In the genomic region with DNA sequence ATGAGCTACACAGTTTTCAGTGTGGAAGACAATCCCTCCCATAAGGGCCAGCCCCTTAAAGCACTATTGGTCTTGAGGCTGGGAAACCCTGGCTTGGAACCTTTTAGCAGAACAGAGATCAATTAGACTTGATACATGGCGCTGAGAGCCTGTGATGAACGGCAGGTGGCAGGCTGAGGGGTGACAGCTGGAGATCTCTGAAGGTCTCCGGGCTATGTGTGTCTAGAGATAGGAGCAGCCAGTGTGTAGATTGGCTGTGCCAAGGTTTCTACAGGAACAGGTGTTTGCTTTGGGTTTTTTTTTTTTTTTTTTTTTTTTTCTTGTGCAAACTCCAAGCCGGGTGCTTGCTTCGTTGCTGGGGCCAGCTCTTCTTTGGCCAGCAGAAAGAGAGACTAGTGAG, we compare ENCODE assay signal across 15 mouse cellular contexts.
A peak's percentile ranks its signal among the peaks of the same experiment; 100 is the strongest.
DNase-seq lines count a peak whose midpoint lies in the region; ATAC-seq and TF ChIP-seq lines count a peak whose summit lies in the region.
"Had no signal": no experiment of that assay in that cellular context is flagged by ENCODE, and none has a peak within 500 bp of the region (broad histone marks: within the 10 kb centered on the region; RNA-seq: fewer than 3 reads in every experiment).

No protein-coding gene starts in this region.

- TF ChIP-seq CTCF in lung, postnatal 0 days (IDR thresholded peaks at IDR 0.05) = no peak

- 0 out of 2 replicates have a peak, but pooled peaks have one; percentile 38 for ATAC-seq in forebrain, embryonic 15.5 days (replicated peaks)
- ATAC-seq in lung, postnatal 0 days = no peak
- no peak for ATAC-seq in CD4-positive, CD25-positive, alpha-beta regulatory T cell, adult 4 months

- no peaks in the 10 kb centered on the region for H3K27me3 ChIP-seq in forebrain, embryonic 15.5 days
- H3K27me3 ChIP-seq in forebrain, embryonic 10.5 days (ENCODE audit: poor library complexity, severe bottlenecking) = peaks cover 9% of the 10 kb centered on the region; the same call in 1 of the 2 replicates
- no peaks in the 10 kb centered on the region for H3K27me3 ChIP-seq in lung, postnatal 0 days (replicated peaks; ENCODE audit: insufficient read depth, low read length)
- H3K27me3 ChIP-seq: kidney, embryonic 15.5 days had no signal

- no peak for DNase-seq in forebrain, embryonic 10.5 days (ENCODE audit: extremely low spot score, low spot score)
- peak; percentile 3 for DNase-seq in lung, postnatal 36 days
- no peak for DNase-seq in lung, postnatal 0 days (ENCODE audit: low spot score)
- DNase-seq in cerebellum, postnatal 36 days = peak; percentile 47 to 55
- DNase-seq in adrenal gland, adult 18-20 months (ENCODE audit: low spot score in 2 of 2) = no peak
- no peak for DNase-seq in adipocyte (ENCODE audit: low spot score)
- DNase-seq: adrenal gland, postnatal 36 days; thymus, postnatal 4 days had no signal

- no peak for TF ChIP-seq EP300 in lung, postnatal 0 days (IDR thresholded peaks at IDR 0.05)

- no peak overlapping the region for H3K4me2 ChIP-seq in forebrain, embryonic 15.5 days (replicated peaks)
- no peak overlapping the region for H3K4me2 ChIP-seq in lung, postnatal 0 days (replicated peaks; ENCODE audit: low read depth, low read length)
- H3K4me2 ChIP-seq: heart, embryonic 15.5 days; hindbrain, embryonic 14.5 days; kidney, embryonic 15.5 days; limb, embryonic 12.5 days had no signal

- H3K9ac ChIP-seq in forebrain, embryonic 15.5 days (replicated peaks) = no peak overlapping the region
- H3K9ac ChIP-seq in lung, postnatal 0 days (replicated peaks; ENCODE audit: low read depth) = no peak overlapping the region
- H3K9ac ChIP-seq: heart, embryonic 15.5 days; hindbrain, embryonic 14.5 days; kidney, embryonic 15.5 days; limb, embryonic 12.5 days had no signal

- H3K36me3 ChIP-seq in forebrain, embryonic 15.5 days = no peaks in the 10 kb centered on the region
- H3K36me3 ChIP-seq in forebrain, embryonic 10.5 days (replicated peaks) = no peaks in the 10 kb centered on the region
- no peaks in the 10 kb centered on the region for H3K36me3 ChIP-seq in lung, postnatal 0 days (ENCODE audit: insufficient read depth, low read length)
- H3K36me3 ChIP-seq: heart, embryonic 15.5 days; kidney, embryonic 15.5 days; limb, embryonic 12.5 days had no signal

- 50% methylated on average over 5 of the region's 5 CpGs for WGBS in forebrain, embryonic 15.5 days
- WGBS in forebrain, embryonic 10.5 days = 91% methylated on average over 5 of the region's 5 CpGs
- WGBS in lung, postnatal 0 days = 28% methylated on average over 5 of the region's 5 CpGs

- no peaks in the 10 kb centered on the region for H3K9me3 ChIP-seq in forebrain, embryonic 15.5 days
- H3K9me3 ChIP-seq in forebrain, embryonic 10.5 days = no peaks in the 10 kb centered on the region
- H3K9me3 ChIP-seq in lung, postnatal 0 days (ENCODE audit: low read length) = no peaks in the 10 kb centered on the region
- H3K9me3 ChIP-seq: heart, embryonic 15.5 days; kidney, embryonic 15.5 days; limb, embryonic 12.5 days; megakaryocyte, embryonic 14.5 days had no signal

- no peak overlapping the region for H3K27ac ChIP-seq in forebrain, embryonic 15.5 days (replicated peaks)
- no peak overlapping the region for H3K27ac ChIP-seq in forebrain, embryonic 10.5 days
- H3K27ac ChIP-seq in lung, postnatal 0 days (ENCODE audit: low read length) = no peak overlapping the region
- H3K27ac ChIP-seq: heart, embryonic 15.5 days; hindbrain, embryonic 14.5 days; kidney, embryonic 15.5 days; limb, embryonic 12.5 days had no signal

- peaks cover 15% of the 10 kb centered on the region; the same call in 1 of the 2 replicates for H3K4me1 ChIP-seq in forebrain, embryonic 15.5 days
- H3K4me1 ChIP-seq in forebrain, embryonic 10.5 days = peaks cover 10% of the 10 kb centered on the region
- H3K4me1 ChIP-seq in lung, postnatal 0 days (ENCODE audit: insufficient read depth, low read depth, low read length) = no peaks in the 10 kb centered on the region
- H3K4me1 ChIP-seq: heart, embryonic 15.5 days; kidney, embryonic 15.5 days; megakaryocyte, embryonic 14.5 days had no signal

- no peak overlapping the region for H3K4me3 ChIP-seq in forebrain, embryonic 15.5 days
- no peak overlapping the region for H3K4me3 ChIP-seq in forebrain, embryonic 10.5 days
- H3K4me3 ChIP-seq in lung, postnatal 0 days (ENCODE audit: low read depth, low read length) = no peak overlapping the region
- H3K4me3 ChIP-seq: heart, embryonic 15.5 days; kidney, embryonic 15.5 days; limb, embryonic 12.5 days; megakaryocyte, embryonic 14.5 days had no signal

Comparison
In these comparisons a context has a peak if more than half of its experiments do, and no peak if none do; other contexts are left out.
1. DNase-seq: peak in lung, postnatal 36 days (single experiment) and cerebellum, postnatal 36 days (2 of 2); none in forebrain, embryonic 10.5 days (single experiment), lung, postnatal 0 days (single experiment), adrenal gland, adult 18-20 months (0 of 2) and adipocyte (single experiment).